Mouse (Mus musculus): ENCODE results near the gene Nrp1.

Gene Nrp1

DNA sequence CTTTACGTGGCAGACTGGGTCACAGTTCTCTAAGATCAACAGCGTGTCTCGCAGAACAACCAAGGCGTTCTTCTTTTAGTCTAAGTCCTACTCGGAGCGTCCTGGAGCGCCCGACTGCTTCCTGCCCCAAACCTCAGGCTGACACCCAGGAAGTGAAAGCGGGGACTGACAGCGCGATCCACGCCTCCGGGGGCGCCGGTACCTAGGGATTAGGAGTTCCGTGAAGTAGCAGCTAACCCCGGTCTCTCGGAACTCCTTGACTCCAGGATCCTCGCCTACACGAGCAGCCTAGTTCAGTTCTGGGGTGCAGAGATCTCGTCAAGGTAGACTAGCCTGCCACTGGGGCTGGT, at the start of gene Nrp1:
Nrp1 (plus strand) TSS at position 199 of the 350 bp plus-strand sequence.
- peak; percentile 51 for DNase-seq (ENCODE audit: low spot score)

DNA sequence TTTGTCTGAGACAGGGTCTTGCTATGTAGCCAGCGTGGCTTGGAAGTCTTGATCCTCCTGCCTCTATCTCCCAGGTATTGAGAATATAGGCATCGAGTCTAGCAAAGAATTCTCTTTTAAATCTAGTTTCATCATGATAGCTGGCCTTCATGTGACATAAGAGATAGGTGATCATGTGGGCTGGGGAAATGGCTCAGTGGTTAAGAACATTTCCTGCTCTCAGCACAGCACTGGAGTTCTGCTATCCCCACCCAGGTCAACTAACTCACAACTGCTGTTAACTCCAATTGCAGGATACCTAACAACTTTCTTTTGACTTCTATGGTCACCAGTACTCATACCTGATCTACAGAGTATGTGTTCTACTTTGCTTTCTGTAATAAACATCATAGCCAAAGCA, 37.6 kb upstream of the Nrp1 start:
- DNase-seq (ENCODE audit: low spot score), result no peak

DNA sequence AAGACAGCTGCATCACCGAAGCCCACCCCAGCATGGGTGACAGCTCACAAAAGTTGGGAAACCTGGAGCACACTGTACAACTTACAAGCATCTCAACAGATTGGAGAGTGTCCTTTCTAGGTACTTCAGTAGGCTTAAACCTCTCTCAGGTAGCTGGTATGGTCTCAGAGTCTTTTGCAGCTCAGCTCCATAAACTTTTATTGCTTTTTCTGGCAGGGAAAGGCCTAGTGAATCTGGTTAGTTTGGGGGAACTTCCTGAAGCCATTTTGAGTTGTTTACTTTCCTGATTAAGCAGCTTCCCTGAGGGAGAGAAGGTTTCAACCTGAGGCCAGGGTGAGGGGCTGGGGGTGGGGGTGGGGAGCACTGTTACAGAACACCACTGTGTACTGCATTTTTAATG, 31.1 kb upstream of the Nrp1 start:
- no peak for DNase-seq (ENCODE audit: low spot score)

DNA sequence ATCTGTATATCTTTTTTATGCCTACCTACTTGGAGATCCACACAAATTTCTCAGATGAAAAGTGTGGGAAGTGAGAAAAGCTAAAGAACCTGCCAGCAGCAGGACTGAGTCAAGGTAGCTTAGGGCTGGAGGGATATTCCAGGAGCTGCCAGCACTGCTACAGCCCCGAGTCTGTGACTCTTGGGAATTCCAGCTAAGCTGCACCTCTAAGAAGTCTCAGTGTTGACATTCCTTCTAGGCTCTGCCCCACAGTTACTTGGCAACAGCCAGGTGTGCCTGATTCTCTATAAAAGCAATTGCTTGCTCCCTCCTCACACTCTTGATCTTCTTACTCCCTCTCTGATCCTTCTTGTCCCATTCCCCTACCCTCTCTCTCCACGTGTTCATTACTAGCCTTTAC, 30.5 kb upstream of the Nrp1 start:
- DNase-seq (ENCODE audit: low spot score), result no peak

DNA sequence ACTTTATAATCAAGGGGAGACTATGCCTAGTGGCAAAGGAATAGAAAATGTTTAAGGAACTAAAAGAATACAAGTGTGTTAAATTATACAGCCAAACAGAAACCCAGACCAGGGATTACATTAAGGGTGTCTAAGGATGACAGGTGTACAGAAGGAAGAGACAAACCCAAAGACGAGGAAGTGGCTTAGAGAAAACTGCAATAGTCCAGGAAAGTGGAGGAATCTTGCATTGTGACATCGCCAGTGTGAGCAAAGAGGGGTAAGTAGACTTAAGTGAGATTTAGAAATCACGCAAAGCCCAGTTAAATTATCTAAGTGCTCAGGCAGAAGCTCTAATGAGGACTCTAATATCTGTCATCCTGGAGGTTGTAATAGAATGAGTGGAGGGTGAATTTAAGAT, 28.9 kb upstream of the Nrp1 start:
- DNase-seq (ENCODE audit: low spot score), result no peak

DNA sequence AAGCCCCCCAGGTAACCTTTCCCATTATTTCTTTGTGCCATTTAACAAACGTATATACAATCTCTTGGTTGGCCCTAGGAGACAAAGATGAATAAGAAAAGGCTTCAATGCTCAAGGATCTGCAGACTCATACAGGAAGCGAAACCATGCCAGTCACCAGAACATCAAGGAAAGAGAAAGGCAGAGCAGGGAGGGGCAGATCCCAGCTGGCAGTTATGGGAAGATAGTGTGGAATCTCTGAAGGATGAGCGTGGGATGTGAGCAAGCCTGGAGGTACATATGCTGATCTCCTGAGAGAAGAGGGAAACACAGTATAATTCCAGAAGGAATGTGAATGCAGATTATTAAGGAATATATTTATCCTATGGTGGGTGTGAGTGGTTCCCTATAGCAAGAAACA, 22.4 kb upstream of the Nrp1 start:
- no peak for DNase-seq (ENCODE audit: low spot score)

DNA sequence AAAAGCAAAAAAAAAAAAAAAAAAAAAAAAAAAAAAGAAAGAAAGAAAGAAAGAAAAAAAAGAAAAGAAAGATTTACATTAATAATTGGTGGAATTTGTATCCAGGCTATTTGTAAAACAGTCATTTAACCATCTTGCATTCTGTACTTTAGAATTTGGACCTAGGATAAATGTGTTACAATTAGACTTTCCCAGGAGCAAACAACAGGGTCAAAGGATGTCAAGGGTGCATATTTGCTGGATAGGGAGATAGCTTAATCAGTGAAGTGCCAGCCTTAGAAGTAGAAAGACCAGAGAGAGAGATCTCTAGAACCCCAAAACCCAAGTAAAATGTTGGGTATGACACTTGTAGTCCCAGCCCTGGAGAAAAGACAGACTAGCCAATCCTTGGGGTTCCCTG, 19.5 kb upstream of the Nrp1 start:
- no peak for DNase-seq (ENCODE audit: low spot score)

DNA sequence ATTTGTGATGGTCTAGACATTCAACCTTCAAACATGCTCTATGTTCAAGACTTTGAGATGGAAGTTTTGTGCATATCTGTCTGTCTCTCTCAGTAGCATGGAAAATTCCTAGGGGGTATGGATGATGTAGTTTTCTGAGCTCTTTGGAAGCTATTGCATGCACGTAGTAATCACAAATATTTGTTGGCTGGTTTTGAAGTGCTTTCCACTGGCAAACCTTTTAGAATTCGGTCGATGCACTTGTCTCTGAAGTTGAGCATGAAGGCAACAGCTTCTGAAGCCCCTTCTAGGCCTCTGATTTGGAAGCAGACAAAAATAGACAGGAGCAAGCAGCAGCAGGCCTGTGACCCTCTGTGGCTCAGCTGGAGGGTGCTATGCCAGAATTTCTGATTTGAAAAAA, 18.9 kb upstream of the Nrp1 start:
- no peak for DNase-seq (ENCODE audit: low spot score)

DNA sequence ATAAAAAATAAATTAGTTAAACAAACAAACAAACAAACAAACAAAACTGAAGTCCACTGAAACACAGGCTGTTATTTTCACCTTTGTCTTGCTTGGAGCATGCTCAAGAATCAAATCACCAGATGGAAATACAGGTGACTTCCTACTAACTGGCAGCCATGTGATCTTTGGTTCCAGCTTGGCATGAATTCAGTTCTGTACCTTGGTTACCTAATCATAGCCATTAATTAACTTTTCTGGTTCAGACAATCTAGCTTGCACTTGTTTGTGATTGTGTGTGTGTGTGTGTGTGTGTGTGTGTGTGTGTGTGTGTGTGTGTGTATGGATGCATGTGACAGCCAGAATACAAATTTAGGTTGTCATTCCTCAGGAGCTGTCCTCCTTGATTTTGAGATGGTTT, 8.0 kb upstream of the Nrp1 start:
- DNase-seq (ENCODE audit: low spot score), result no peak

DNA sequence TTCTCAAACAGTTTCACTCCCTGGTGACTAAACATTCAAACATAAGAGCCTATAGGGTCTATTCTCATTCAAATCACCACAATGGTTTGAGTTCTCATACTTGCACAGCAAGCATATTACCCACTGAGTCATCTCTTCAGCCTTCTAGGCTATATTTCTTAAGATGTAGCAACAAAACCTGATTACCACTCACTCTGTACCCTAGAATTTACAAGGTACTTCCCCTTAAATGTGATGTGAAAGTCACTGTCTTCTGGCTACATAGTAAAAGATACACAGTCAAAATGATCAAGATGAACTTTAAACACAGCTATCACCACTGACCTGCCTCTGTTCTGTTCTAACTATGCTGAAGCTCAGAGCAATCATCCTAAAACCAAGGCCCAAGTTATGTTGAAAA, 7.2 kb upstream of the Nrp1 start:
- no peak for DNase-seq (ENCODE audit: low spot score)

DNA sequence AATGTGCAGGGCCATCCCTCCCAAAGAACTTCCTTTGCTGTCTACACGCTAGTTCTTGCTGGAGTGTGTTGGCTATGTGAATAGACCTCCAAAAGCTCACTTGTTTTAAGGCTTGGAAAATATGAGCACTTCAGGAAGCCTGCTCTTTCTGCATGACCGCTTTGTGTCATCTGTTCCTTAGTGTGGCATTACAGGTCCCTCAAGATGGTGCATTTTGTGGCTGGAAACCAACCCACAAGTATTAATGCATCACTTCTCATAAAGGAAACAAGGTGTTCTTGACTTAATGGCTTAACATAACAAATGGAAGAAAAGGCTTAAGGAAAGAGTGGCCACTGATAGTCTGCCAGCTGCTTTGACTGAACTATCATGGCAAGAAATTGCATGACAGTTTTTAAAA, 5.6 kb upstream of the Nrp1 start:
- no peak for DNase-seq (ENCODE audit: low spot score)

DNA sequence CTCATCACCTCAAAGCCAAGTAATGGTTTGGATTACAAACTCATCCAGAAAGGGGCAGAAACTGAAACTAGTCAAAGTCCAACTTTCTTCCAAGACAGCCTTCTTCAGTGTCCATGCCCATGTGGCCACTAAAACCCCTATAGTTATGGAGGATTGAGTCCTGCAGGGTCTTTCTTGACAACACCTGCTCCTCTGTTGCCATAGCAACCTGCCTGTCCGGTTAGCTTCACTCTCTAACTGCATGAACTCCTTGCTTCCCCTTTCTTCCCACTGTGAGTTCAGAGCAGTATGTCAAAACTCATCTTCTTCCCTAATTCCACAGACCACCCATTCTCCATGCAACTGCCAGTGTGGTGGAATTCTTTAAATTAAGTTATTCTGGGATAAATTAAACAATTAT, 4.4 kb upstream of the Nrp1 start:
- no peak for DNase-seq (ENCODE audit: low spot score)

DNA sequence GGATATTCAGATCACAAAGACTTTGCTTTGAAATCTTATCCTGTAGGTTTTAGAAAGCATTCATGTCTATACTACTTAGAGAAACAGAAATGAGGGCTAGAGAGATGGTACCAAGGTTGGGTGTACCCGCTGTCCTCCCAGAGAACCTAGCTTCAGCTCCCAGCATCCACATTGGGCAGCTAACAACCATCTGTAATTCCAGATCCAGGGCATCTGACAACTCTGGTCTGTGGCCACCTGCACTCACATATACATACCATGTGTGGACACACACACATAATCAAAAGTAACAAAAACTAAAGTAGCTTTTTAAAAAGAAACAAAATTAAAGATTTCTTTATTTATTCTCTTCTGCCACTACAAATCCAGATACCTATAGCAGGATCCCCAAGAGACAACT, 3.3 kb upstream of the Nrp1 start:
- no peak for DNase-seq (ENCODE audit: low spot score)

DNA sequence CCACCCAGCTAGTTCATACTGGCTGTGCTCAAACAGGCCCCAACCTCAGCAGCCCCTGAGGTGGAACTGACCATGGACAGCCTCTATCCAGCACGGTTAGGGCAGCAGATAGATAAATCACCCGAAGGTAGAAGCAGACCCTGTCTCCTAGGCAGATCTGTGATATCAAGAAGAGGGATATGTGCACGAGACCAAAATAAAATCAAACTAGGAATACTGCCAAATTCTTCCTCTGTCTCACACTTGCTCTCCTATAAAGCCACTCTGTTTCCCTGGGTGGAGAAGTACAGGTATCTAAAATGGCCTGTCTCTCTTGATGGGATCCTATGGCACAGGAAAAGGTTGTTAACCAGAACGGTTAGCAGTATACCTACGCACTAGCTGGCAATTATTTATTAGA, 2.2 kb upstream of the Nrp1 start:
- DNase-seq (ENCODE audit: low spot score), result no peak

DNA sequence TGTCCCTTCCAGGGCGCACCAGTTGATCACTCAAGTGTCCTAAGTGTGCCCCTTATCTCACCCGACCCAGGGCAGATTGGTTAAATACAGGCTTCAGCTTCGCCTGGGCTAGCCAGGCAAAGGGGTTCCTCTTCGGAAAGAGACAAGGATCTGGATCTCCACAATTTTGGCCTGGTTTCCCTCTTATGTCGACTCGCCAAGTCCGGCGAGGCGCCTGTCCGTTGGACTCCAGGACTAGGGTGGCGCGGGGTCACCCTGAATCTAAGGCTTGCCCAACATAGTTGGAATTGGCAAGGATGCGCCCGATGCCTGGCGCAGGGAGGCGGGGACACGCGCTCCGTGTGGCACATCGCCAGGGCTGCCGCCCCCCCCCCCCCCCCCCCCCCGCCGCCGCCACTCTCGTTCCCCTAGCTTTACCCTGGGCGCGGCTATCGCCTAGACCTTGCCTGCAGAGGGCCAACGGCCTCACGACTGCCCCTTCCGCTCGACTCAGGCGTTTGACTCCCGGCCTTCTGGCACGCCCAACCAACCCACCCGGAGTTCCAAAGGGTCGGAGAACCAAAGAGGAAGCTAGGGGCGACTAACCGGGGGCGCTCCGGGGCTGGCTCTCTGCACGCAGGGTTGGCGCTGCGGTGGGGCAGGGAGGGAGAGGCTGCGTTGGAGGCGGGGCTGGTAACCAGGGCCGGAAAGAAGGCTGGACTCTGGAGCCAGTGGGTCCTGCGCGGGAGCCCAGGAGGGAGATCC, 1.4 kb upstream of the Nrp1 start:
- DNase-seq (ENCODE audit: low spot score), result peak; percentile 82

DNA sequence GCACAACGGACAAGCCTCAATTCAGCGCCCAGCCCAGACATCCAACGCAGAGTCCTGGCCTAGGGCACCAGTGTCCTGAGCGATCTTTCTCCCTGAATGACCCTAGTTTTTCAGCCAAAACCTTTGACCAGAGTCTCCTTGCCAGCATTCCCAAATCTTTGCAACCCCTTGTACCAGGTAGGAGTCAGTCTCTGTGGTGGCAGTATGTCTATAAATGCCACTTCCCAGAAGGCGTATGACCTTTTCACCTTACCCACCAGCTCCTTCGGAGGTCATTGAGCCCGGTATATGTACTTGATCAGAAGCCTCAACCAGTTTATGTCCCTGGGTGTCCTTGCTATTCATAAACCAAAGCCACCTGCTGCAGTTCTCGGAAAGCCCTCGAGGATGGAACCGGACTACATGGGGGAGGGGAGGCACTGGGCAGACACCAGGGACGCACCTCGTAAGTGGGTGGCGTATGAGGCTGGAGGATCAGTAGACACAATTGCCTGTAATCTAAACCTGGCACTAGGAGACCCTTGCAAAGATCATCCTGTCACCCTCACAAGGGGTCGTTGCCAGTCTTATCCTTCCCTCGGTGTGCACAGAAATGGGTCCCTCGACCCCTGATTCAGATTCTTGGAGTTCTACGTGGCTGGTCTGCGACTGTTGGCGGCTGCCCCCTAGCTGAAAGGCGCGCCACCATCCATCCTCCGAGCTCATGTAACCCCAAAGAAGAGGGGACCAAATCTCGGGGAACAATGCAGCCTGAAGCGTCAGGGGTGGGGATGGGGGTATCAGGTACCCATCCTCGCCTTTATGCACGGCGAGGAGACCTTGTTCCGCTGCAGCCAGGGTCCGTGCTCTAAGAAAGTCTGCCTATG, 631 bp upstream of the Nrp1 start:
- DNase-seq (ENCODE audit: low spot score), result peak; percentile 65

DNA sequence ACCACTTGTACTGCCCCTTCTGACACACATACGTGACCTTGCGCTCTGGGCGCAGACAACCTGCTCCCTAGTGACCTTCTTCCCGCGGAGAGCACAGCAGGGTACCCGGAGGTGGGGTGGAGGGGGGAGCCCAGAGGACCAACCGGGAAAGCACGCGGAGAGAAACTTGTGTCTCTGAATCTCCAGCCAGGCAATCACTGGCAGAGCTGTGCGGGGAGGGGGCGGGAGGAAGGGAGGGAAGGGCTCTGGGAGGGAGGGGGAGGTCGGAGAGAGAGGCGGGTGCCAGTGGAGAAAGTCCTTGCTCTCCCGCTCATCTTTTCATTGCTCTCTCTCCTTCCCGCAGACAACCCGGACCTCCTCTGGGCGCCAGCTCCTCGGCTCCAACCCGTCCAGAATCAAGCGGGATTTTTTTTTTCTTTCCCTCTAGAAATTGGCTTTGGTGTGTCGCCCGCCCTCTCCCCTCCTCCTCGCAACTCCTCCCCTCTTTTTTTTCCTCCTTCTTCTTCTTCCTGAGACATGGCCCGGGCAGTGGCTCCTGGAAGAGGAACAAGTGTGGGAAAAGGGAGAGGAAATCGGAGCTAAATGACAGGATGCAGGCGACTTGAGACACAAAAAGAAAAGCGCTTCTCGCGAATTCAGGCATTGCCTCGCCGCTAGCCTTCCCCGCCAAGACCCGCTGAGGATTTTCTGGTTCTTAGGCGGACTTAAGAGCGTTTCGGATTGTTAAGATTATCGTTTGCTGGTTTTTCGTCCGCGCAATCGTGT, 534 bp downstream of the Nrp1 start:
- peak; percentile 63 for DNase-seq (ENCODE audit: low spot score)

DNA sequence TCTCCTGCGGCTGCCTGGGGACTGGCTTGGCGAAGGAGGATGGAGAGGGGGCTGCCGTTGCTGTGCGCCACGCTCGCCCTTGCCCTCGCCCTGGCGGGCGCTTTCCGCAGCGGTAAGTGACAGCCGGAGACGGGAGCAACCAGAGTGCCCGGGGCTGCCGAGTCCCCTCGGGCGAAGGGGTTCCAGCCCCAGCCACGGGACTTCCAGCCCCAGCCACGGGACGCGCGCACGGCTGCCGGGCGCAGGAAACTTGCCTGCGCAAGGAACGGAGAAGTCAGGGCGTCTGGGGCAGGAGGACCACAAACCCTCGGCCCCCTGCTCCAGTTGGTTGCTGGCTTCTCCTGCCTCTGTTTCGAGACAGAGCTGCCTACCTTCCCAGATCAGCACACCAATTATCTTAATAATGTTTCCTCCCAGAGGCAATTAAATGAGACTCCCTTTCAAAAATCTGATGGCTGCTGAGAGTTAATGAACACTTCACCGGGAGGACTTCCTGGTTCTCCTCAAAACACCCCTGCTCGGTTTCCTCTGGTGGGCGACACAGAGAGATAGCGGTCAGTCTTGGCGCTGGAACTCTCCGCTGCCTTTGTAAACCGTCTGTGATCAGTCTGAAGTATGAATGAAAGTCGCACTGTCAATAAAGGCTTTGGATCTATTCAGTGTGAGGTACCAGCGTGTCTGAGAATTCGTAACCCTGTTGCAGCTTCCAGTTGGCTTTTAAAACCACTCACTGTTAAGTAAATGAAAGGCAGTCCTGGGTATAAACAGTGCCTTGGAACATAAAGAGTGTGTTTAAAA, 1.3 kb downstream of the Nrp1 start:
- DNase-seq (ENCODE audit: low spot score), result peak; percentile 44

DNA sequence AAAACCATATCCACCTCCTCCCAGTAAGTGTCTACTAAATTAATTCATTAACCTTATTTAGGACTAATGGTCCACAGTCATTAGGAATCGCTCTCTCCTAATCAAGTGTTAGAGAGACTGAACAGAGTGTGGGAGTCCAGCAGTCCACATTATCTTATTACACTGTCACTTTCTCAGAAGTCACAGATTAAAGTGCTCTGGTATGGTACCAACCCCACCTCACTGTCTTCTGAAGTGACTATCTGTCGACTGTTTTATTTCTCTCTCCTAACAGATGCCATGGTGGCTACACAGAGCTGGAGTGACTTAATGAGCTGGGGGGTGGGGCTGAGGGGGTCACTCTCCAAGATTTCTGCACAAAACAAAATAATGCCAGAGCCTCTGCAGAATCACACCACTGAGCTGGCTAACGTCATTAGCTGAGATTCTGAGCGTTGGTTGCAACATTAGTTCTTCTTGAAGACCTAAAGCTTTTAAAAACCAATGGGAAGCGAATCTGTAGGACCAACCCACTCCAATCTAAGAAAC, 3.0 kb downstream of the Nrp1 start:
- no peak for DNase-seq (ENCODE audit: low spot score)

DNA sequence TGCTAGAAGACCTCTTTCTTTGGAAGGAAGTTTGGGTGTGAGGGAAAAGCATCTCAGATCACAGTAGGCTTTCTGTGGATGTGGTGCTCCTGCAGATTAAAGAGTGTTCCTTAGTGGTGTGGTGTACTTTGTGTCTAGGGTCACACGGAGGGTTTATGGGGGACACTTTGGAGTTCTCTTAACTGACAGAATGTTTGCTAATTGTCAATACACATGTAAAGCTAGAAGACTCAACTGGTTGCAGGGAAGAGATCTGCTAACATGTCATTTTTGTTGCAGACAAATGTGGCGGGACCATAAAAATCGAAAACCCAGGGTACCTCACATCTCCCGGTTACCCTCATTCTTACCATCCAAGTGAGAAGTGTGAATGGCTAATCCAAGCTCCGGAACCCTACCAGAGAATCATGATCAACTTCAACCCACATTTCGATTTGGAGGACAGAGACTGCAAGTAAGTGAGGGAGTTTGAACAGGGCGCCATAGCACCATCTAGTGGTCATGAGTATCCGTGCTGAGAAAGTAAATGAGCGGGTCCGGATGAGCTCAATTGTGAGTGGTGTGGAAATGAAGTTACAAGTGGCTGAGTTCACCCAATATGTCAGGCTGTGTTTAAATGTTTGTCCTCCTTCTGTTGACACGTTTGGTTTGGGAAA, 4.7 kb downstream of the Nrp1 start:
- DNase-seq (ENCODE audit: low spot score), result peak; percentile 57

DNA sequence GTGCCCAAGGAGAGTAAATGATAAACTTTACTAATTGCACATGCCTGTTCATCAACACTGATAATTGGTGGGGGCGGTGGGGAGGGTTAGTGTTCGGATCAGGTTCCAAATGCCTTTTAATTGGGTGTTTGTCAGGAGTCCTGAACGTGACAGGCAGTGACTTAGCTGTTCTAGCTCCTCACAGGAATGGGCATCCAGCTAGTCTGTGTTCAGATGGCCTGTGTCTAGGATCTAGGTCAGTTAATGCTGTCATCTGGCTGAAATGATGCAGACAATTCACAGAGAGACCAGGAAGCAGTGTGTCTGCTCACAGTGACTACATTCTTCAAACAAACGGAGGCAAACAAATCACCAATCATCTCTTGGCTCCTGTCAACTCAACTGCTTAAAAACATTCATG, 12.1 kb downstream of the Nrp1 start:
- DNase-seq (ENCODE audit: low spot score), result no peak
